Mouse (Mus musculus) small intestine, adult 10 weeks (tissue): Measurements from ENCODE around the gene 2310057J18Rik. TPM values are rescaled to one million over a fixed set of nuclear protein-coding genes. Genes with fewer than 3 reads are reported as not detected.

Experiments
- polyA plus RNA-seq: library from polyadenylated mRNA; stranded (reverse); fragments of 350-450 nt; fragmentation: Illumina TruSeq; extraction: RNeasy Lipid Tissue Mini Kit (QIAGEN cat#74804); gene quantifications from one replicate; pipeline ENCODE4 v1.2.3, GENCODE M21; 2014; ENCODE audit warnings: low replicate concordance

2310057J18Rik gene
- polyA plus RNA-seq, result not detected

GRCm38 (mm10) chr10:28986203-28986602 is at the start of gene 2310057J18Rik:
Gene 2310057J18Rik (minus strand): TSS chr10:28986303.

Other genes starting within 250 kb of the 2310057J18Rik start
- 1.2 TPM for gene Soga3, start 157.5 kb upstream of the 2310057J18Rik start, polyA plus RNA-seq
- gene Gm49353, start 212.7 kb upstream of the 2310057J18Rik start, polyA plus RNA-seq, result not detected
- 1.2 TPM for gene 9330159F19Rik, start 225.3 kb upstream of the 2310057J18Rik start, polyA plus RNA-seq